Mouse (Mus musculus) midbrain, postnatal 0 days (tissue): ENCODE measurements around the gene Ggct. TPM values are rescaled to one million over a fixed set of nuclear protein-coding genes. Genes with fewer than 3 reads are reported as not detected.

Experiments
- ATAC-seq: fragments of 200-750 bp; cut with Nextera tagmentation; 2 replicates; pipeline ENCODE4 v1.8.0; 2017; ENCODE audit warnings: moderate number of reproducible peaks, mild to moderate bottlenecking, moderate TSS enrichment, moderate library complexity; ENCODE audit not compliant: low FRiP score
- DNase-seq: peaks from one replicate; pipeline ENCODE4 v3.0.0-alpha.2; 2015; ENCODE audit warnings: low spot score
- H3K27ac ChIP-seq: fragments of 300-500 bp; sonication (generic); 2 replicates; pipeline ENCODE4 v1.5.1; 2014; ENCODE audit warnings: low read depth, mild to moderate bottlenecking, low read length, mixed read lengths
- H3K27me3 ChIP-seq: fragments of 300-500 bp; sonication (generic); 2 replicates; pipeline ENCODE4 v1.6.1; 2014; ENCODE audit warnings: low read length, control low read depth, mixed read lengths; ENCODE audit not compliant: insufficient read depth
- H3K36me3 ChIP-seq: fragments of 300-500 bp; sonication (generic); 2 replicates; pipeline ENCODE4 v1.6.1; 2014; ENCODE audit warnings: low read length, control low read depth, mixed read lengths; ENCODE audit not compliant: insufficient read depth
- H3K4me1 ChIP-seq: fragments of 300-500 bp; sonication (generic); 2 replicates; pipeline ENCODE4 v1.6.1; 2014; ENCODE audit warnings: mild to moderate bottlenecking, control low read depth, antibody characterized with exemption, low read length, mixed read lengths; ENCODE audit not compliant: insufficient read depth
- H3K4me2 ChIP-seq: fragments of 300-500 bp; sonication (generic); 2 replicates; pipeline ENCODE4 v1.6.1; 2014; ENCODE audit warnings: low read depth, mild to moderate bottlenecking, low read length, mixed read lengths; ENCODE audit not compliant: poor library complexity, severe bottlenecking
- H3K4me3 ChIP-seq: fragments of 300-500 bp; sonication (generic); 2 replicates; pipeline ENCODE4 v1.5.1; 2014; ENCODE audit warnings: low read depth, mild to moderate bottlenecking, low read length, moderate library complexity
- H3K9ac ChIP-seq: fragments of 300-500 bp; sonication (generic); replicated peaks from 2 replicates; pipeline ENCODE4 v1.6.1; 2014; ENCODE audit warnings: mild to moderate bottlenecking, low read length, moderate library complexity, mixed read lengths; ENCODE audit not compliant: poor library complexity, severe bottlenecking
- H3K9me3 ChIP-seq: fragments of 300-500 bp; sonication (generic); 2 replicates; pipeline ENCODE4 v1.6.1; 2016; ENCODE audit warnings: low read length, control low read depth
- CTCF ChIP-seq: IDR thresholded peaks from 2 replicates; pipeline ENCODE4 v1.5.1; 2016; ENCODE audit warnings: antibody characterized with exemption, mild to moderate bottlenecking
- WGBS: fragments of 180-500 bp; shearing (Covaris S2); extraction: QIAGEN DNeasy Blood & Tissue Kit; methylation state at CpG from one replicate; pipeline ENCODE4 v1.1.7; 2014; 5-methylcytosine and 5-hydroxymethylcytosine counted together
- polyA plus RNA-seq: library from polyadenylated mRNA; unstranded; fragments of >200 nt; fragmentation: Nextera tagmentation; extraction: Ambion mirVana; gene quantifications from 2 replicates; pipeline ENCODE4 v1.2.1, GENCODE M21; 2015
- total RNA-seq: library from RNA; depleted of rRNA; stranded (reverse); fragments of >200 nt; gene quantifications from 2 replicates; pipeline ENCODE4 v1.2.3, GENCODE M21; 2014

The Ggct gene
- total and polyA plus RNA-seq, 2 experiments from 2014 or later: 1.8 to 15.8 TPM

- H3K27me3 ChIP-seq: no peaks in the 10 kb centered on the region
These were observed 21.4 kb upstream of the Ggct start for GRCm38 (mm10) chr6:55014184-55014583.

DNA sequence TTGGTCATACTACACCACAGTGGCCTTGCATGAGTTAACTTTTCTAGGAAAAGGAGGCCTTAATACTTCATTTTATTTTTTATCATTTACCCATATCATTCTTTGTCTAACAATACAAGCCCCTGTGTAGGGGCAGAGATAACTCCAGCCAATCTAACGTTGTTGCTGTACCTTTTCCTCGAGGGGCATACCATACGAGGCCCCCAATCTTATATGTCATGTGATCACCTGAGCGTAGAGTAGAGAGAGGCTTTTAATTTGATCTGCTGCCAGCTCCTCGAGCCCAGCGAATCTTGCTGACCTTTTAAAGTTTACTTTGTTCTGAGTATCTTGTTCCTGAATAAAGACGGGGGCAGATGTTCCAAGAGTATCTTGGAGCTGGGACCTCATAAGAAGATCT lies 19.8 kb upstream of the Ggct start:
- Histone ChIP-seq H3K4me1 (no peaks in the 10 kb centered on the region), H3K4me2 (no peak overlapping the region), H3K36me3 (no peaks in the 10 kb centered on the region), H3K27ac (no peak overlapping the region), H3K9ac (no peak overlapping the region), H3K4me3 (no peak overlapping the region), H3K9me3 (no peaks in the 10 kb centered on the region), H3K27me3 (no peaks in the 10 kb centered on the region)
- no peak for DNase-seq
- no peak for TF ChIP-seq CTCF
- WGBS: 84% methylated on average over 7 of the region's 7 CpGs
- ATAC-seq: no peak

More at GRCm38 (mm10) chr6:55014184-55014583, 21.4 kb upstream of the Ggct start:
- Histone ChIP-seq H3K4me2 (no peak overlapping the region), H3K4me1 (no peaks in the 10 kb centered on the region), H3K36me3 (no peaks in the 10 kb centered on the region), H3K4me3 (no peak overlapping the region), H3K9me3 (no peaks in the 10 kb centered on the region), H3K9ac (no peak overlapping the region), H3K27ac (no peak overlapping the region)
- DNase-seq: no peak
- no peak for ATAC-seq
- TF ChIP-seq CTCF: no peak
- 92% methylated on average over 3 of the region's 3 CpGs for WGBS

- no peak overlapping the region for H3K27ac ChIP-seq
- TF ChIP-seq CTCF: no peak
- H3K4me3 ChIP-seq: no peak overlapping the region
- H3K27me3 ChIP-seq: no peaks in the 10 kb centered on the region
- H3K4me2 ChIP-seq: peak overlapping the region; percentile 36; the same call in 1 of the 2 replicates
- no peaks in the 10 kb centered on the region for H3K9me3 ChIP-seq
- DNase-seq: no peak
- no peak overlapping the region for H3K9ac ChIP-seq
- WGBS: 58% methylated on average over 4 of the region's 4 CpGs
- H3K4me1 ChIP-seq: no peaks in the 10 kb centered on the region
- ATAC-seq: no peak
- H3K36me3 ChIP-seq: no peaks in the 10 kb centered on the region
These were observed 17.8 kb upstream of the Ggct start for GRCm38 (mm10) chr6:55010330-55011091.

DNA sequence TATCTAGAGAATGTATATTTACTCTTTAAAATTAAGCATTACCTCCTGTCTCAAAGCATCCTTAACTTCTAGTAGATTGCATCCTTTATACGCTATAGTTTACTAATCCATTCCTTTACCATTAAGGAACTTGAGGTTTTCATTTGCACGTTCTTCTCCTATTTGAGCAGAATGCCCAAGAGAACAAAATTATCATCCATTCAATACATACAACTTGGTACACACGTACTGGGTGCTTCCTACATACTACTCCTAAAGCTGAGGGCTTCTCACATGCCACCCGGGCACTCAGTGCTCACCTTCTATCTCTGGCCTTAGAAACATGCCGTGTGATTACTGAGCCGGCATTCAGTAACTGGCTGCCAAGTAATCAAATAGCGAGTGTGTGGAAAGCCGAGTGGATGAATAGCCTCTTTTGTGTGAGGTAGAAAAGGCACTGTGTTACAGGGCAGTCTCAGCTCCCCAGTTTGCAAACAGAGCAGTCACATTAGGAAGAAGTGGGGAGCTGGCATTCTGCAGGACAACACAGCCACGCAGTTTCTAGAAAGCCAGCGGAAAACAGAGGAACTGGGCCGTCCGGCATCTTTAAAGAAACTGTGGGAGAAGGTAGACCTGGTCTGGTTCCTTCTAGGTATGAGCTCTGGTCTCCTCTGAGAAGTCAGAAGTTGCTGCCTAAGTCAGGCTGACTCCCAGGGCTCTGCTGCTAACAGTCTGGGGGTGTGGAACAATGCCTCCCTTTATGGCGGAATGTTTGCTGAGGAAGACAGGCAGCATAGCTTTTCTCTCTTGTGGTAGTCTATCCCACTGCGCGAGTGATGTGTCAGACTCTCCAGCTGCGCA lies 16.9 kb upstream of the Ggct start:
- H3K9me3 ChIP-seq: no peaks in the 10 kb centered on the region
- DNase-seq (peak; percentile 60), ATAC-seq (peak; percentile 47; the same call in 1 of the 2 replicates)
- TF ChIP-seq CTCF: no peak
- peak overlapping the region; percentile 36 for H3K4me2 ChIP-seq
- H3K9ac ChIP-seq: no peak overlapping the region
- H3K4me3 ChIP-seq: peak overlapping the region; percentile 12; the same call in 1 of the 2 replicates
- 13% methylated on average over 16 of the region's 16 CpGs for WGBS
- H3K4me1 ChIP-seq: no peaks in the 10 kb centered on the region
- no peaks in the 10 kb centered on the region for H3K36me3 ChIP-seq
- no peaks in the 10 kb centered on the region for H3K27me3 ChIP-seq
- peak overlapping the region; percentile 51; the same call in 1 of the 2 replicates for H3K27ac ChIP-seq

- Histone ChIP-seq H3K4me2 (no peak overlapping the region), H3K36me3 (no peaks in the 10 kb centered on the region), H3K9ac (no peak overlapping the region), H3K27ac (no peak overlapping the region), H3K4me1 (no peaks in the 10 kb centered on the region), H3K27me3 (no peaks in the 10 kb centered on the region), H3K4me3 (no peak overlapping the region), H3K9me3 (no peaks in the 10 kb centered on the region)
- DNase-seq: no peak
- no peak for TF ChIP-seq CTCF
- 95% methylated on average over 8 of the region's 8 CpGs for WGBS
- ATAC-seq: no peak
These were observed 15.7 kb upstream of the Ggct start for GRCm38 (mm10) chr6:55008401-55008800.

- H3K27ac ChIP-seq: no peak overlapping the region
- no peak overlapping the region for H3K4me3 ChIP-seq
- no peak for DNase-seq
- no peaks in the 10 kb centered on the region for H3K4me1 ChIP-seq
- no peak for TF ChIP-seq CTCF
- 82% methylated on average over 4 of the region's 4 CpGs for WGBS
- no peak overlapping the region for H3K4me2 ChIP-seq
- no peaks in the 10 kb centered on the region for H3K9me3 ChIP-seq
- no peak overlapping the region for H3K9ac ChIP-seq
- ATAC-seq: no peak
- H3K36me3 ChIP-seq: no peaks in the 10 kb centered on the region
- no peaks in the 10 kb centered on the region for H3K27me3 ChIP-seq
These were observed 10.8 kb upstream of the Ggct start for GRCm38 (mm10) chr6:55003559-55003958.
